Mouse (Mus musculus) stomach, postnatal 0 days (tissue): ENCODE measurements around the gene Rab15.

Experiments used
- CTCF ChIP-seq: IDR thresholded peaks from 2 replicates; pipeline ENCODE4 v1.5.1; 2016; ENCODE audit warnings: antibody characterized with exemption, low read depth, mild to moderate bottlenecking, moderate library complexity
- EP300 ChIP-seq: optimal IDR thresholded peaks from 2 replicates; pipeline ENCODE3; 2016; ENCODE audit warnings: antibody characterized with exemption

DNA sequence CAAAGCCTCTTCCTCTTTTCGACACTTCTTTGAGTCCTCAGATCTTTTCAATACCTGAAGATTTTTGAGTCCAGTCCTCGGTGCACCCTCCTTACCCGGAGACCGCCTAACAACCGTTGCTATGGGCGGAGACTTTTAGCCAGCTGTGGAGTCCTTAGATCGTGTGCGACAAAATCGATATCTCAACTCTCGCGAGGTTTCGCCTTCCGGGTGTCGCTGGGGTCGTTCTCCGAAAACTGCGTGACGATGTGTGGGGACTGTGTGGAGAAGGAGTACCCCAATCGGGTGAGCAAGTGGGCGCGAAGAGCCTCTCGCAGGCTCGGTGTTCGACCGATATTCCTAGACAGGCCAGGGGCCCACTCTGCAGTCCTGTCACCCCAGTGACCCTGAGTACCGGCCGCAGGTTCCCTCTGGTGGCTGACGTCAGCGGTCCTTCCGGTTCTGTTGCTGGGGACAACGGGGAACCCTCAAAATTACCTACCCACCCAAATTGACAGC is 57.3 kb downstream of the Rab15 start, which contains the start of the genes Churc1 and Fntb:
- TF ChIP-seq CTCF (0 out of 2 replicates have a peak, but pooled peaks have one; percentile 12), EP300 (peak; percentile 88)
